Mouse (Mus musculus) kidney, postnatal 25 days (tissue): ENCODE measurements around the gene Tesk2.
A peak's percentile ranks its signal among the peaks of the same experiment; 100 is the strongest.
"Not testable (repeated sequence)": the region's sequence is repeated elsewhere in the genome, so short reads cannot be mapped to it uniquely, and the experiment has no call there.

Experiments used
- DNase-seq, 2 experiments: peaks; one replicate each; pipeline ENCODE4 v3.0.0; 2021; ENCODE audit warnings: mixed read lengths in 2 of 2

Gene Tesk2

GRCm38 (mm10) chr4:116794273-116794672 is 73.5 kb downstream of the Tesk2 start:
- no peak for DNase-seq

DNA sequence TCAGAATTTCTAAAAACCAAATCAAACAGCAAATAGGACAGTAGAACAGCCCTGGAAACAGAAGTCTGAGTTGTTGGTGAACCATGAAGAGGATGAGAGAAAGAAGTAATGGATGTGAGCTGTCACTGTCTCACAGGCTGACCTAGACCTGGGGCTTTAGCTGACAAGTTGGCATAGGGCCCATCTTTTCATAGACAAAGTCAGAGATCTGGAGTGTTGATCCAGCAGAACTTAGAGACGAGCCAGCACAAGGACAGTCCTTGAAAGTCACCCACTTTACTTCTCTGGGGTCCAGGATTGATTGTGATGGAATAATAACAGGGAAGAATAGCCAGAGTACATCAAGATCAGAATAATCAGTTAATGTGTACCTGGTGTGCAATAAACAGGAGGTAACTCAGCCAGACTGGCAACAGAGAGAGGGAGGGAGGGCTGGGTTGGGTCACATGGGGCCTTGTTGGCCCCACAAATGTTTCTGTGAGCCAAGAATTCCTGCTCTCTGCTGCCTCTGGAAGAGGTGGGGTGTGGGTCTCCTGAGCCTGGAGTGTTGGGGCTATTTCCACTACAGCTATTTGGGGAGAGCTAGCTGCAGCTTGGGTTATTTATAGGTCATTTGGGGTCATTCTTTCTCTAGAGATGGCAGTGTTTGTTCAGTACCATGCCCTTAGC is 75.8 kb downstream of the Tesk2 start:
- peak; percentile 48 to 85 for DNase-seq

DNA sequence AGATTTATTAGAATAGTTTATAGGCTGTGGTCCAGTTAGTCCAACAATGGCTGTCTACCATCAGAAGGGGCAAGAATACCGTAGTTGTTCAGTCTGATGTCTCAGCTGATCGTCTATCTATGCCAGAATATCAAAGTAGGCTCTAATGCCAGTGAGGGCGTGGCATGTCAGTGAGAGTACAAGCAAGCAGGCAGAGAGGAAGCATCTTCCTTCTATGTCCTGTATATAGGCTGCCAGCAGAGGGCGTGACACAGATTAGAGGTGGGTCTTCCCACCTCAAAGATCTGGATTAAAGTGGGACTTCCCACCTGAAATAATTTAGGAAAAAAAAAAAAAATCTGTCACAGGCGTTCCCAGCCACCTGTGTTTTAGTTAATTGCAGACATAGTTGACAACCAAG is 79.2 kb downstream of the Tesk2 start:
- peak in 1 of 2 experiments; percentile 28 for DNase-seq

DNA sequence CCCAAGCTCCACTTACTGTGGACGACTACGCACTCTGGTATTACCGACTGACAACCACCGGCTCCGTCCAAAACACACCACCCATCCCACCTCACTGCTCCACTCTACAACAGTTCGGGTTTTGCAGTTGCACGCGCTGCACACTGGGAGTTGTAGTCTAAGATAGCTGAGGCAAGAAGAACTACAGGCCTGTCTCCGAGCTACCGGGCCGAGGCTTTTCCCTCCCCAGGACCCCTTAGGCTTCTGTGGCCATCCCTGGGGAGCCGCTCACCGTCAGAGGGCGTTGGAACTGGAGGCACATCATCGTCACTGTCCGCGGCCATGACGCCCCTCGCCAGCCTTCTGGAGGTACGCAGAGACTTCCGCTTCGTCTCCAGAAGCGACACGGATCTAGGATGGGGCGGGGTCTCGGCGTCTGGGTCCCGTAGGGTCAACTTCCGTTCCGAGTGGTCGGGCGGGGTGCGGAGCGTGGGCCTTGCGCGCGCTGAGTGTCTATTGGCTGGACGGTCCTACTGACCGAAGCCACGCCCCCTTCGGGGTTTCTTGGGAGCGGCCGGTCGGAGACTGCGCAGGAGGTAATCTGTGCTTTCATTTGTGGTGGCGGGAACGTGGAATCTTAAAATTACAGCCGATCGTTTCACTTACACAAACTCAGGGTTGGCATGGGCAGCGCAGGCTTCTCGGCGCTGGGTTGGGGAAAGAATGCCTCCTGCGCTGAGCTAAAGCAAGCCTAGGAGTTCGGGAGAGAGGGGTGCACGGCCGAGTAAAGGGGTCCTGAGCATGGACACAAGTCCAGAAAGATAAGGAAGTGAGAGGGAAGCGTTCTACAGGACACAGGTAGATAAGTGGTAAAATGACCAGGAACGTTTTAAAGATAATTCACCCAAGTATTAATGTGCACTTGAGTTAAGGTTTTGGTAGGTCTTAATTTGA is 86.7 kb downstream of the Tesk2 start, which contains the start of the genes Toe1 and Mutyh:
TSS of gene Toe1 (minus strand) at position 444 of the 933 bp plus-strand sequence.
TSS of gene Mutyh (plus strand) at position 527 of the 933 bp plus-strand sequence.
- peak; percentile 97 to 99 for DNase-seq

DNA sequence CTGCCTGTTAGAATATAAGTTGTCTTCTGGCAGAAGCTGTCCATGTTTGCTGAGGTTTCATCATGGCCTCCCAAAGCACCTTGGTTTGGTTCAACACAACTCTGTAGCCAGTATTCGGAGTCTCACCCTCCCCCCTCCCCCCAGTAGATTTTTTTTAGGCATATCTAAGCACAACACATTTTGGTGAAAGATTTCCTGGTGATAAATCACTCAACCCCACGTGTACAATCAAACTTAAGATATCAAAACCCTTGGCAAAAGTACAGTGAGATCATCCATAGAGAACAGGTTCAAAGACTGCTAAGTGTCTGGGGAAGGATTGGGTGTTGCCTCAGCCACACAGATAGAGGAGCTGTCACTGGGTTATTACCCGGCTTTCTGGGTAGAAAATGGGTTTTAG is 90.3 kb downstream of the Tesk2 start:
- no peak for DNase-seq

- DNase-seq = no peak
These were observed 94.5 kb downstream of the Tesk2 start for GRCm38 (mm10) chr4:116815276-116815675.

GRCm38 (mm10) chr4:116817486-116817885 is 96.7 kb downstream of the Tesk2 start:
- no peak for DNase-seq

- peak in 1 of 2 experiments; percentile 43 for DNase-seq
These were observed 99.5 kb downstream of the Tesk2 start for GRCm38 (mm10) chr4:116819968-116820901.

- peak; percentile 91 to 97 for DNase-seq
These were observed 100.3 kb downstream of the Tesk2 start for GRCm38 (mm10) chr4:116820902-116821693.

DNA sequence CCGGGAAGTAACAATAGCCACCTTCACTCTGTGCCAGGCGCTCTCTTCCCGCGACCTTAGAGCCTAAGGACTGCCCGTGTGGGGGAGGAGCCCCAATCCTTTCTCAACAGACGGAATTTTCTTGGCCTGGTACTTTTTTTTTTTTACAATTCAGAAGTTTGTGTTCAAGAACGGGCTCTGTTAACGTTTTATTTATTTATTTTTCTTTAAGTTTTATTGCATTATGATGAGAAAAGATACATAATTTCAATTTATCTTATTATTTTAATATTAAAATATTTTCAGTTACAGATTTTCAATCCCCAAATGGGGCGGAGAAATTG is 100.9 kb downstream of the Tesk2 start, which contains the start of gene Hpdl:
TSS of gene Hpdl (minus strand) at position 14 of the 323 bp plus-strand sequence.
- no peak for DNase-seq

GRCm38 (mm10) chr4:116824541-116825004 is 103.8 kb downstream of the Tesk2 start:
- DNase-seq = peak; percentile 80 to 90

GRCm38 (mm10) chr4:116827819-116828218 is 107.1 kb downstream of the Tesk2 start:
- peak in 1 of 2 experiments; percentile 55 for DNase-seq

GRCm38 (mm10) chr4:116829364-116830069 is 108.8 kb downstream of the Tesk2 start:
- no peak for DNase-seq

GRCm38 (mm10) chr4:116830070-116830368 is 109.3 kb downstream of the Tesk2 start:
- no peak for DNase-seq

DNA sequence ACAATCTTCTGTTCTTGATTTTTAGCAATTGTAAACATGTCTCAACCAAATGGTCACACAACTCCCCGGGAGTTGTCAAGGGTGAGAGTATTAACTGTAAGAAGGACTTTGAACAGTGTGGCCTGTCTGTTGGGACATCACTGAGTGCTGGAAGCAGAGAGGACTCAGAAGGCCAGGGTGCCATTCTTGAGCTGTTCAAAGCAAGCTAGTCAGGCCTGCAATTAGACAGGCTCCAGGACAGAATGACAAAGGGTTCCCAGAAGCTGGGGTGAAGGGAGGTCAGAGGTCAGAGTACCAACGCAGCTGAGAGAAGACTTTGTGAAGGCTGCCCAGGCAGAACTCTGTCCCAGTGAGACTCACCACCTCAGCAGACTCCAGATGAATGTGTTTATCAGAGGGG is 118.3 kb downstream of the Tesk2 start:
- peak; percentile 40 to 69 for DNase-seq

GRCm38 (mm10) chr4:116840096-116840495 is 119.3 kb downstream of the Tesk2 start:
- DNase-seq = not testable (repeated sequence)

DNA sequence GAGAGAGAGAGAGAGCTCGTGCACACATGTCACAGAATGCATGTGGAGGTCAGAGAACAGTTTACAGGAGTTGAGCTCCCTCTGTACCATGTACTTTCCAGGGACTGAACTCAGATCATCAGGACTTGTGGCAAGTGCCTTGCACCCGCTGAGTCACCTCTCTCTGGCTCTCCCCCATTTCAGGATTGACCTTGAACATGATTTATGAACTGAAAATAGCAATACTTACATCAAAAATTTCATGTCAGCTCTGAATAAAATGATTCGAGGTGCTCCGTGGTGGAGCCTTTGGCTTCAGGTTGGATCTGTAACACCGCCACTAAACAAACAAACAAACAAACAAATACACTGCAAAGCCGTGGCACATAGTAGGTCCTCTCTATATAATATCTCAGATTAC is 120.1 kb downstream of the Tesk2 start:
- DNase-seq = no peak

- DNase-seq = no peak
These were observed 123.6 kb downstream of the Tesk2 start for GRCm38 (mm10) chr4:116844324-116844723.

DNA sequence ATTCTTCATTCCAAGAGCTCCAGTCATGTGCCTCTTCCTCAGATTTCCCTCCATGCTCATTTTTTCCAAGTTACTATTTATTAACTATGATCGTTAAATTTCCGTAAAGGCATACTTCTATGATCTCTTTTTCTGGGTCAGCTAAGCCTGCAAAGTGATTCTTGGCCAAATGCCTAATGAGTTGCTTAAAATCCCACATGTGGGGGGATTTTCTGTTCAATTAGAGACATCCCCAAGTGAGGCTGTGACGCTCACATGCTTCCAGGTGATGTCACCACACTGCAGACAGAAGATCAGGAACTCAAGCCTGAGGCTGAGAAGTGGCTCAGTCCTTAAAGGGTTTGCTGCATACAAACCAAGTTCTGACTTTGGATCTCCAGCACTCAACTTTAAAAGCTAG is 129.2 kb downstream of the Tesk2 start:
- DNase-seq = no peak

DNA sequence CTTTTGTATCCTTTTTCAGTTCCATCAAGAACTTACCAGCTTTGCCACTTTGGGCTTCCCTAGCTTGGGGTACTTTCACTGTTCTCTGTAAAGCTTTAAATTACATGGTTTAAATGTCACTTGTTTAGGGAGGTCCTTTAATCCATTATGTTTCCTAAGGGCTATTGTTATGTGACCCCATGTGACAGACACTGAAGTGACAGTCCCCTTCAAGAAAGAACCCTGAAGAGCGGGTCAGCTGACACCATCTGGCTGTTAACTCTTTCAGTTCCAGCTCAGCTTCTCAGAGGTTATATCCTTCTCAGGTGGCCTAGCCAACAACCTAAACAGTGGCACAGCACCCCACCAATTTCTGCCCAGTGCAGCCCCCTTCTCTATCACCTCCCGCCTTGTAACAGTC is 133.5 kb downstream of the Tesk2 start:
- DNase-seq = no peak
